Mouse (Mus musculus): ENCODE data around the gene Sema4d. TPM values are rescaled to one million over a fixed set of nuclear protein-coding genes. Genes with fewer than 3 reads are reported as not detected.

Sema4d gene
- polyA plus RNA-seq, 1 experiment from 2014 or later, result 18.6 TPM

- ATAC-seq (replicated peaks; ENCODE audit: low FRiP score) (no peak), DNase-seq (ENCODE audit: low spot score) (no peak)
- 15% methylated on average over 3 of the region's 3 CpGs for WGBS
- Histone ChIP-seq H3K9me3 (ENCODE audit: control insufficient read depth, low read length) (no peaks in the 10 kb centered on the region), H3K4me2 (peak overlapping the region; percentile 73), H3K36me3 (ENCODE audit: control insufficient read depth, insufficient read depth, low read length) (no peaks in the 10 kb centered on the region; the same call in 1 of the 2 replicates), H3K27me3 (replicated peaks; ENCODE audit: control insufficient read depth, insufficient read depth, low read length) (no peaks in the 10 kb centered on the region), H3K9ac (ENCODE audit: low read depth, low read length) (peak overlapping the region; percentile 83), H3K27ac (ENCODE audit: low read depth, low read length) (peak overlapping the region; percentile 71), H3K4me1 (replicated peaks; ENCODE audit: control insufficient read depth, insufficient read depth, low read length) (peaks cover 14% of the 10 kb centered on the region), H3K4me3 (ENCODE audit: low read depth, low read length) (peak overlapping the region; percentile 68)
These were observed 147.1 kb downstream of the Sema4d start for GRCm38 (mm10) chr13:51646362-51647027.

- H3K27ac ChIP-seq (ENCODE audit: low read depth, low read length), result peak overlapping the region; percentile 77
- ATAC-seq (replicated peaks; ENCODE audit: low FRiP score) (no peak), DNase-seq (ENCODE audit: low spot score) (no peak)
- H3K27me3 ChIP-seq (replicated peaks; ENCODE audit: control insufficient read depth, insufficient read depth, low read length), result no peaks in the 10 kb centered on the region
- H3K4me3 ChIP-seq (ENCODE audit: low read depth, low read length), result peak overlapping the region; percentile 68
- H3K9me3 ChIP-seq (ENCODE audit: control insufficient read depth, low read length), result no peaks in the 10 kb centered on the region
- H3K9ac ChIP-seq (ENCODE audit: low read depth, low read length), result peak overlapping the region; percentile 83
- peak overlapping the region; percentile 73 for H3K4me2 ChIP-seq
- no peaks in the 10 kb centered on the region; the same call in 1 of the 2 replicates for H3K36me3 ChIP-seq (ENCODE audit: control insufficient read depth, insufficient read depth, low read length)
- 0% methylated on average over 7 of the region's 7 CpGs for WGBS
- peaks cover 14% of the 10 kb centered on the region for H3K4me1 ChIP-seq (replicated peaks; ENCODE audit: control insufficient read depth, insufficient read depth, low read length)
These were observed 147.7 kb downstream of the Sema4d start for GRCm38 (mm10) chr13:51645872-51646271.

- Histone ChIP-seq H3K36me3 (ENCODE audit: control insufficient read depth, insufficient read depth, low read length) (no peaks in the 10 kb centered on the region; the same call in 1 of the 2 replicates), H3K4me3 (ENCODE audit: low read depth, low read length) (peak within 1 kb of the TSS; percentile 68), H3K27ac (ENCODE audit: low read depth, low read length) (peak within 1 kb of the TSS; percentile 77), H3K4me1 (replicated peaks; ENCODE audit: control insufficient read depth, insufficient read depth, low read length) (peaks cover 14% of the 10 kb centered on the region), H3K9me3 (ENCODE audit: control insufficient read depth, low read length) (no peaks in the 10 kb centered on the region), H3K9ac (ENCODE audit: low read depth, low read length) (peak within 1 kb of the TSS; percentile 83), H3K4me2 (peak within 1 kb of the TSS; percentile 73), H3K27me3 (replicated peaks; ENCODE audit: control insufficient read depth, insufficient read depth, low read length) (no peaks in the 10 kb centered on the region)
- ATAC-seq (replicated peaks; ENCODE audit: low FRiP score), result peak; percentile 93
- WGBS, result under 1% methylated on average over 83 of the region's 83 CpGs
- peak; percentile 95 for DNase-seq (ENCODE audit: low spot score)
These were observed 148.4 kb downstream of the Sema4d start, which contains the start of gene Cks2 for GRCm38 (mm10) chr13:51644829-51645789. Cks2 (plus strand) TSS chr13:51645232.

GRCm38 (mm10) chr13:51643924-51644828, 149.4 kb downstream of the Sema4d start:
- WGBS, result 40% methylated on average over 20 of the region's 20 CpGs

GRCm38 (mm10) chr13:51642171-51642778, 151.3 kb downstream of the Sema4d start:
- Histone ChIP-seq H3K4me1 (replicated peaks; ENCODE audit: control insufficient read depth, insufficient read depth, low read length) (peaks cover 4% of the 10 kb centered on the region; the same call in 1 of the 2 replicates), H3K27ac (ENCODE audit: low read depth, low read length) (no peak overlapping the region), H3K4me2 (peak overlapping the region; percentile 30), H3K4me3 (ENCODE audit: low read depth, low read length) (no peak overlapping the region), H3K27me3 (replicated peaks; ENCODE audit: control insufficient read depth, insufficient read depth, low read length) (no peaks in the 10 kb centered on the region), H3K9me3 (ENCODE audit: control insufficient read depth, low read length) (peaks cover 3% of the 10 kb centered on the region; the same call in 1 of the 2 replicates), H3K36me3 (ENCODE audit: control insufficient read depth, insufficient read depth, low read length) (no peaks in the 10 kb centered on the region), H3K9ac (ENCODE audit: low read depth, low read length) (no peak overlapping the region; the same call in none of the 2 replicates)
- ATAC-seq (replicated peaks; ENCODE audit: low FRiP score), result no peak
- WGBS, result 42% methylated on average over 11 of the region's 11 CpGs
- DNase-seq (ENCODE audit: low spot score), result no peak

More at GRCm38 (mm10) chr13:51643924-51644828, 149.4 kb downstream of the Sema4d start:
- DNase-seq (ENCODE audit: low spot score) (no peak), ATAC-seq (replicated peaks; ENCODE audit: low FRiP score) (no peak; the same call in 1 of the 2 replicates)
- Histone ChIP-seq H3K27me3 (replicated peaks; ENCODE audit: control insufficient read depth, insufficient read depth, low read length) (no peaks in the 10 kb centered on the region), H3K9me3 (ENCODE audit: control insufficient read depth, low read length) (peaks cover 2% of the 10 kb centered on the region; the same call in 1 of the 2 replicates), H3K4me3 (ENCODE audit: low read depth, low read length) (peak overlapping the region; percentile 68), H3K36me3 (ENCODE audit: control insufficient read depth, insufficient read depth, low read length) (no peaks in the 10 kb centered on the region), H3K4me2 (peak overlapping the region; percentile 62), H3K4me1 (replicated peaks; ENCODE audit: control insufficient read depth, insufficient read depth, low read length) (peaks cover 14% of the 10 kb centered on the region), H3K27ac (ENCODE audit: low read depth, low read length) (peak overlapping the region; percentile 64), H3K9ac (ENCODE audit: low read depth, low read length) (peak overlapping the region; percentile 75)

- H3K4me3 ChIP-seq (ENCODE audit: low read depth, low read length), result no peak overlapping the region
- peaks cover 3% of the 10 kb centered on the region; the same call in 1 of the 2 replicates for H3K9me3 ChIP-seq (ENCODE audit: control insufficient read depth, low read length)
- no peak for ATAC-seq (replicated peaks; ENCODE audit: low FRiP score)
- 86% methylated on average over 3 of the region's 3 CpGs for WGBS
- H3K9ac ChIP-seq (ENCODE audit: low read depth, low read length), result no peak overlapping the region
- H3K4me2 ChIP-seq, result no peak overlapping the region
- no peak for DNase-seq (ENCODE audit: low spot score)
- no peak overlapping the region for H3K27ac ChIP-seq (ENCODE audit: low read depth, low read length)
- no peaks in the 10 kb centered on the region for H3K36me3 ChIP-seq (ENCODE audit: control insufficient read depth, insufficient read depth, low read length)
- no peaks in the 10 kb centered on the region for H3K27me3 ChIP-seq (replicated peaks; ENCODE audit: control insufficient read depth, insufficient read depth, low read length)
- H3K4me1 ChIP-seq (replicated peaks; ENCODE audit: control insufficient read depth, insufficient read depth, low read length), result peaks cover 4% of the 10 kb centered on the region; the same call in 1 of the 2 replicates
These were observed 152.1 kb downstream of the Sema4d start for GRCm38 (mm10) chr13:51641424-51641823.

- Histone ChIP-seq H3K4me1 (replicated peaks; ENCODE audit: control insufficient read depth, insufficient read depth, low read length) (peaks cover 4% of the 10 kb centered on the region; the same call in 1 of the 2 replicates), H3K36me3 (ENCODE audit: control insufficient read depth, insufficient read depth, low read length) (no peaks in the 10 kb centered on the region), H3K27ac (ENCODE audit: low read depth, low read length) (no peak overlapping the region), H3K9ac (ENCODE audit: low read depth, low read length) (no peak overlapping the region), H3K9me3 (ENCODE audit: control insufficient read depth, low read length) (peaks cover 3% of the 10 kb centered on the region; the same call in 1 of the 2 replicates), H3K4me2 (no peak overlapping the region), H3K27me3 (replicated peaks; ENCODE audit: control insufficient read depth, insufficient read depth, low read length) (no peaks in the 10 kb centered on the region), H3K4me3 (ENCODE audit: low read depth, low read length) (no peak overlapping the region)
- DNase-seq (ENCODE audit: low spot score), result no peak
- WGBS, result 74% methylated on average over 4 of the region's 4 CpGs
- ATAC-seq (replicated peaks; ENCODE audit: low FRiP score), result no peak
These were observed 154.6 kb downstream of the Sema4d start for GRCm38 (mm10) chr13:51638958-51639357.

Measured in liver, embryonic 11.5 days (tissue).